Mouse (Mus musculus): ENCODE data around the gene 1190005I06Rik. TPM values are rescaled to one million over a fixed set of nuclear protein-coding genes. Genes with fewer than 3 reads are reported as not detected.
A peak's percentile ranks its signal among the peaks of the same experiment; 100 is the strongest.

Gene 1190005I06Rik
- polyA plus RNA-seq (2012; fragmentation: generic; extraction: Trizol), result 4.9 TPM

DNA sequence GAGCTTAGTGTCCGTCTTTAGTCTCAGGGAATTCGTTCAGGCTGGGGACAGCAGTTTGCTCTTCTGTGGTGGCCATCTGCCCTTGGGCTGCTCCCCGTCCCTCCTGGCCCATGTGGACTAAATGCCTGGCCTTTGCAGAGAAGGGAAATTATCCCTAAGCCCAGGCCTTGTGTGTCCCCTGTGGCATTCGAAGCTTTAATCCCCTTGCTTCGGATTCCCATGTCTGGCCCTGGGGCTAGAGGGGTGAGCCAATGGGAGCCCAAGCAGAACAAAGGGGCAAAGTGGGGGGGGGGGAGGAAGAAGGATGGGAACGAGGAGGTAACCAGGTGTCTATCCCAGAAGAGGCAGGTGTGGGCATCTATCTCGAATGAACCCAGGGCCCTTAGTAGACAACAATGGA is at the start of gene 1190005I06Rik:
Gene 1190005I06Rik (minus strand): TSS at position 101 of the 400 bp plus-strand sequence.
- no peak within 1 kb of the TSS for H3K4me2 ChIP-seq (ENCODE audit: low read depth)
- no peak within 1 kb of the TSS for H3K4me3 ChIP-seq
- H3K79me2 ChIP-seq (ENCODE audit: control insufficient read depth, insufficient read depth), result no peaks in the 10 kb centered on the region
- H3K36me3 ChIP-seq (ENCODE audit: control insufficient read depth, insufficient read depth), result no peaks in the 10 kb centered on the region
- TF ChIP-seq SRF (IDR thresholded peaks at IDR 0.05; ENCODE audit: control insufficient read depth, insufficient read length, low read depth) (no peak), POLR2AphosphoS2 (IDR thresholded peaks at IDR 0.05; ENCODE audit: insufficient read length, low read depth) (no peak), POLR2A (IDR thresholded peaks at IDR 0.05; ENCODE audit: insufficient read length, low read depth) (no peak), MAX (IDR thresholded peaks at IDR 0.05; ENCODE audit: low read depth) (no peak), CEBPB (IDR thresholded peaks at IDR 0.05; ENCODE audit: insufficient read depth, poor library complexity, severe bottlenecking) (no peak), REST (IDR thresholded peaks at IDR 0.05; ENCODE audit: insufficient read depth, insufficient read length) (no peak), TCF12 (IDR thresholded peaks at IDR 0.05; ENCODE audit: insufficient read depth, poor library complexity, severe bottlenecking) (no peak), MYOD1 (IDR thresholded peaks at IDR 0.05; ENCODE audit: control insufficient read depth in 1 of 3, insufficient read length in 2 of 3, low read depth in 2 of 3) (no peak), MYOG (IDR thresholded peaks at IDR 0.05; ENCODE audit: control insufficient read depth in 1 of 3, insufficient read depth in 1 of 3, insufficient read length in 2 of 3, low read depth in 2 of 3) (no peak)
- H3ac ChIP-seq (ENCODE audit: control insufficient read depth, insufficient read length), result no peak within 1 kb of the TSS
- H3K27me3 ChIP-seq (ENCODE audit: control insufficient read depth, insufficient read depth, insufficient read length), result no peaks in the 10 kb centered on the region

DNA sequence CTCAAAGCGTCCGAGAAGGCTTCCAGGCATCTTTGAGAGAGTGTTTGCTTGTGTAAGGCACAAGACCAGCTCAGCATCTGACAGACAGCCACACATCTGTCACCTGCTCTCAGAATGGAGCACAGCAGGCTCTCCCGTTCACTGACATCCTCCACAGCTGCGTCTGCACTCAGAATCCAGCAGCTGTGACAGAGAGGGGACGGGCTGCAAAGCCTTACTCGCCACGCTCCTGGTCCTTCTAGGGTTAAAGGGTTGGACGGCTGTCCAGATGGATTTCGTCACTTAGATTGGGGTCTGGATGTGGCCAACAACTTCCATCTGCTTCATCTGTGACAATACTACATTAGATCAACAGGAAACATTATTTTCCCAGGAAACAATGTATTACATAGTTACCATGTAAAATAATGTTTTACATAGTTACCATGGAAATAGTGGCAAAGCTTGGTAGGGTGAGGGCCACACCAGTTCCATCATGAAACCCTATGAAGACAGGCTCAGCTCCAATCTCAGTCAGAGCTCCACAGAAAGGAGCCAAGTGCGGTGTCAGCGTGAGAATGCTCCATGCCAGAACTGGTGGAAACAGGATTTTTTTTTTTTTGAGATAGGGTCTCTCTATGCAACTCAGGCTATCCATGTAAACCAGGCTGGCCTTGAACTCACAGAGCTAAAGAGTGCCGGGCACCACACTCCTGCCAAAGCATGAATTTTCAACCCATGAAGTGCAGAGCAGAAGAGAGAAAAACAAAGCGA is 49.1 kb upstream of the 1190005I06Rik start:
- no peak overlapping the region for H3K4me2 ChIP-seq (ENCODE audit: low read depth)
- H3K79me2 ChIP-seq (ENCODE audit: control insufficient read depth, insufficient read depth), result no peaks in the 10 kb centered on the region
- H3ac ChIP-seq (ENCODE audit: control insufficient read depth, insufficient read length), result no peak overlapping the region
- no peaks in the 10 kb centered on the region for H3K36me3 ChIP-seq (ENCODE audit: control insufficient read depth, insufficient read depth)
- H3K4me3 ChIP-seq, result no peak overlapping the region
- TF ChIP-seq MYOD1 (IDR thresholded peaks at IDR 0.05; ENCODE audit: control insufficient read depth in 1 of 3, insufficient read length in 2 of 3, low read depth in 2 of 3) (no peak), MAX (IDR thresholded peaks at IDR 0.05; ENCODE audit: low read depth) (no peak), POLR2AphosphoS2 (IDR thresholded peaks at IDR 0.05; ENCODE audit: insufficient read length, low read depth) (no peak), REST (IDR thresholded peaks at IDR 0.05; ENCODE audit: insufficient read depth, insufficient read length) (no peak), MYOG (IDR thresholded peaks at IDR 0.05; ENCODE audit: control insufficient read depth in 1 of 3, insufficient read depth in 1 of 3, insufficient read length in 2 of 3, low read depth in 2 of 3) (no peak), E2F4 (IDR thresholded peaks at IDR 0.05; ENCODE audit: insufficient read depth) (no peak), TCF3 (IDR thresholded peaks at IDR 0.05; ENCODE audit: insufficient read length, low read depth) (no peak), SRF (IDR thresholded peaks at IDR 0.05; ENCODE audit: control insufficient read depth, insufficient read length, low read depth) (no peak), POLR2A (IDR thresholded peaks at IDR 0.05; ENCODE audit: insufficient read length, low read depth) (no peak), USF1 (IDR thresholded peaks at IDR 0.05; ENCODE audit: low read depth) (no peak), CEBPB (IDR thresholded peaks at IDR 0.05; ENCODE audit: insufficient read depth, poor library complexity, severe bottlenecking) (no peak), TCF12 (IDR thresholded peaks at IDR 0.05; ENCODE audit: insufficient read depth, poor library complexity, severe bottlenecking) (no peak)
- peaks cover 38% of the 10 kb centered on the region for H3K27me3 ChIP-seq (ENCODE audit: control insufficient read depth, insufficient read depth, insufficient read length)

DNA sequence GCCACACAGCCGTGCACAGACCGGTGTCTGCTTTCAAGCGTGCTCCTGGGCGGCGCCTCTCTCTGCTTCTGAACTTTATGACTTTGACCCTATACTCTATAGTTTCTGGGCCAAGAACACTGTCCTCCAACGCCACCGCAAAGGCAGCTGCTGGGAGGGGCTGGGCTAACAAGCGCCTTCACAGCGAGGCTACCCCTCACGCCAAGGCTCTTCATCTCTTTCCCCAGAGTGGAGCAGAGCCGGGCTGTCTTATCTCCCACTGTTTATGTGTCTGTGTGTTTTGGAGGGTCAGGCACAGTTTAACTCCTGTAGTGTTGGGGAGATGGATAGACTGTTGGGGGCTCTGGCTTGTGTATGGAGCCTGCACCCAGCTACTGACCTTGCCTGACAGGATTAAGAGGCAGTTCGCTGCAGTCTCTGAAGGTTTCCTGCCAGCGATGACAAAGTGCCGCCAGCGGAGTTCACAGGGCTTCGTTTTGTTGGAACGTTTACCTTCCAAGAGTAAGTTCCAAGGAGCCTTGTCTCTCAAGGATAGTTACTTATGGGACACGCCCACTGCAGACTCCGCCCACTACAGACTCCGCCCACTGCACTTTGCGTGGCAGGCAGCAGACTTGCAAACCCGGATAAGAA is 46.5 kb upstream of the 1190005I06Rik start:
- H3K27me3 ChIP-seq (ENCODE audit: control insufficient read depth, insufficient read depth, insufficient read length), result peaks cover 38% of the 10 kb centered on the region
- H3K4me2 ChIP-seq (ENCODE audit: low read depth), result peak overlapping the region; percentile 24
- TF ChIP-seq USF1 (IDR thresholded peaks at IDR 0.05; ENCODE audit: low read depth) (no peak), MYOD1 (IDR thresholded peaks at IDR 0.05; ENCODE audit: control insufficient read depth in 1 of 3, insufficient read length in 2 of 3, low read depth in 2 of 3) (peak in 1 of 3 experiments; percentile 48)
- H3K79me2 ChIP-seq (ENCODE audit: control insufficient read depth, insufficient read depth), result no peaks in the 10 kb centered on the region
- no peaks in the 10 kb centered on the region for H3K36me3 ChIP-seq (ENCODE audit: control insufficient read depth, insufficient read depth)
- H3K4me3 ChIP-seq, result no peak overlapping the region
- no peak overlapping the region for H3ac ChIP-seq (ENCODE audit: control insufficient read depth, insufficient read length)

DNA sequence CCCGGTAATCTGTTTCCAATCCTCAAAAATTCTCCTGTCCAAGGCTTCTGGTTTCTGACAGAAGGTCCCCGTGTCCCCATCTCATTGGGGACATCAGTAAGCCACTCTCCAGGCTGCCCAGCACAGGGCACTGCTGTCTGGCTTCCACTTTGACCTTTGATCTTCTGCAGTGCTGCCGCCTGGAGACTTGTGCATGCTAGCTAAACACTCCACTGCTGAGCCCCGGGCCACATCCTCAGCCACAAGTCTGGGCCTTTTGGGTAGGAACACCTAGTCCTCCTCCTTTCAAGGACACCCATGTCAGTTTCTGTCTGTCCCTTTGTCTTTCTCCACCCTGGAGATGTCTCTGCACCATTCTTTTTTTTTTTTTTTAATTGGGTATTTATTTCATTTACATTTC is 45.5 kb upstream of the 1190005I06Rik start:
- no peak overlapping the region for H3K4me3 ChIP-seq
- TF ChIP-seq MYOD1 (IDR thresholded peaks at IDR 0.05; ENCODE audit: control insufficient read depth in 1 of 3, insufficient read length in 2 of 3, low read depth in 2 of 3) (no peak), E2F4 (IDR thresholded peaks at IDR 0.05; ENCODE audit: insufficient read depth) (no peak), TCF3 (IDR thresholded peaks at IDR 0.05; ENCODE audit: insufficient read length, low read depth) (no peak), SRF (IDR thresholded peaks at IDR 0.05; ENCODE audit: control insufficient read depth, insufficient read length, low read depth) (no peak), TCF12 (IDR thresholded peaks at IDR 0.05; ENCODE audit: insufficient read depth, poor library complexity, severe bottlenecking) (no peak), CEBPB (IDR thresholded peaks at IDR 0.05; ENCODE audit: insufficient read depth, poor library complexity, severe bottlenecking) (no peak), MAX (IDR thresholded peaks at IDR 0.05; ENCODE audit: low read depth) (no peak), POLR2A (IDR thresholded peaks at IDR 0.05; ENCODE audit: insufficient read length, low read depth) (no peak), POLR2AphosphoS2 (IDR thresholded peaks at IDR 0.05; ENCODE audit: insufficient read length, low read depth) (no peak), REST (IDR thresholded peaks at IDR 0.05; ENCODE audit: insufficient read depth, insufficient read length) (no peak), USF1 (IDR thresholded peaks at IDR 0.05; ENCODE audit: low read depth) (no peak), MYOG (IDR thresholded peaks at IDR 0.05; ENCODE audit: control insufficient read depth in 1 of 3, insufficient read depth in 1 of 3, insufficient read length in 2 of 3, low read depth in 2 of 3) (no peak)
- H3K36me3 ChIP-seq (ENCODE audit: control insufficient read depth, insufficient read depth), result no peaks in the 10 kb centered on the region
- peaks cover 48% of the 10 kb centered on the region for H3K27me3 ChIP-seq (ENCODE audit: control insufficient read depth, insufficient read depth, insufficient read length)
- H3K79me2 ChIP-seq (ENCODE audit: control insufficient read depth, insufficient read depth), result no peaks in the 10 kb centered on the region
- no peak overlapping the region for H3ac ChIP-seq (ENCODE audit: control insufficient read depth, insufficient read length)
- no peak overlapping the region for H3K4me2 ChIP-seq (ENCODE audit: low read depth)
